Mouse (Mus musculus) limb, embryonic 15.5 days (tissue): ENCODE results near the gene Alkbh4. TPM values are rescaled to one million over a fixed set of nuclear protein-coding genes. Genes with fewer than 3 reads are reported as not detected.

ENCODE experiments used
- microRNA-seq: library from miRNA; unstranded; fragments of <30 nt; microRNA quantifications from one replicate; pipeline ENCODE4, GENCODE M21; 2016
- polyA plus RNA-seq: library from polyadenylated mRNA; unstranded; fragments of >200 nt; fragmentation: Nextera tagmentation; extraction: Ambion mirVana; gene quantifications from 2 replicates; pipeline ENCODE4 v1.2.1, GENCODE M21; 2015

Gene Alkbh4
- polyA plus RNA-seq, 1 experiment from 2014 or later = 19.8 TPM

Small RNAs within 50 kb of the gene (microRNA-seq; reads per million reads assigned to microRNA genes)
- gene Mir7035 = 1.4 reads per million

Other genes with a start within 250 kb of the Alkbh4 start
- gene Hspb1, start 248.2 kb upstream of the Alkbh4 start, polyA plus RNA-seq = 1,190 and 1,326 TPM in 2 replicates
- 162 and 168 TPM in 2 replicates for gene Ywhag, start 201.5 kb upstream of the Alkbh4 start, polyA plus RNA-seq
- gene Ssc4d, start 161.6 kb upstream of the Alkbh4 start, polyA plus RNA-seq = 2.0 and 2.1 TPM in 2 replicates
- 0.17 and 0.44 TPM in 2 replicates for gene Zp3, start 156.0 kb upstream of the Alkbh4 start, polyA plus RNA-seq
- 35.5 and 36.2 TPM in 2 replicates for gene Dtx2, start 141.3 kb upstream of the Alkbh4 start, polyA plus RNA-seq
- 9.1 and 10.9 TPM in 2 replicates for gene Upk3b, start 97.7 kb upstream of the Alkbh4 start, polyA plus RNA-seq
- gene Upk3bl, start 81.7 kb upstream of the Alkbh4 start, polyA plus RNA-seq = 58.9 and 59.3 TPM in 2 replicates
- gene Rasa4, start 52.2 kb upstream of the Alkbh4 start, polyA plus RNA-seq = 12.1 and 13.6 TPM in 2 replicates
- gene Polr2j, start 19.5 kb upstream of the Alkbh4 start, polyA plus RNA-seq = 195 and 204 TPM in 2 replicates
- gene Lrwd1, start 72 bp upstream of the Alkbh4 start, polyA plus RNA-seq = 31.5 and 32.3 TPM in 2 replicates
- 8.3 and 10.3 TPM in 2 replicates for gene Orai2, start 34.6 kb downstream of the Alkbh4 start, polyA plus RNA-seq
- gene Prkrip1, start 62.8 kb downstream of the Alkbh4 start, polyA plus RNA-seq = 45.2 and 51.0 TPM in 2 replicates
- 4.9 and 5.8 TPM in 2 replicates for gene Sh2b2, start 110.4 kb downstream of the Alkbh4 start, polyA plus RNA-seq